Mouse (Mus musculus): ENCODE results near the gene Pecam1.

DNA sequence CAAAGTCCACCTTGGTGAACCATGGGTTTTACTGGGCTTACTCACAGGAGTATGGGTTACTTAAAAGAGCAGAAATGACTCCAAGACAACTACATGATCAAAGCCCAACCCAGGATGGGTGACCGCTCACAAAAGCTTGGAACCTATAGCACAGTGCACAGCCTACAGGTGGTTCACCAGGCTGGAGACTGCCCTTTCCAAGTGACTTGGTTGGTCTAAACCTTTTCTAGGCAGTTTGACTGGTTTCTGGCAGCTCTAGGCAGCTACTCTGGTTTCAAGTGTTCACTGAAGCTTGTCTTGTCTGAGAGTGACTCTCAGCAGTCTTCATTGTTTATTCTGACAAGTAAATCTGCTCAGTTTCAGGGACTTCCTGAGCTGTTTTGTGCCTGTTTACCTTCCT lies 20.8 kb downstream of the Pecam1 start:
- no peak for TF ChIP-seq GATA1 (IDR thresholded peaks at IDR 0.05; ENCODE audit: borderline replicate concordance, low read length)
- no peak for TF ChIP-seq FLI1 (IDR thresholded peaks at IDR 0.05; ENCODE audit: low read length)

All from megakaryocyte, embryonic 14.5 days (primary cell).